Mouse (Mus musculus): ENCODE data around the gene Serp2.

DNA sequence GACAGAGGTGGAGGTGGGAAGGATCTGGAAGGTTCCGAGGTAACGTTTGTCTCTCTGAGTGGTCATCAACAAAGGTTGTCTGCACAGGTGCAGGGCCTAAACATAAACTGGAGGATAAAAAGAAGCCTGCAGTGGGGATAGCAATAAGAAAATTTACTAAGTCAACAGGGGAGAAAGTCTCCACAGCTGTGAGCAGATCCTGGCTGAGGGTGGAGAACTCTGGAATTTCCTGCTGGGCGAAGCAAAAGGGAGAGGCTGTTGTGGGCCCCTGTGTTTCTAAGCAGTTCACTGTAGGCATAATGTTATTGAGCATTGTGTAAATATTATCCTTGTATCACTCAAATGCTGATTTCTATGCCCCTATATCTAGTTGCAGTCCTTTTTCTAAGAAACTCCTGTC lies 43.7 kb upstream of the Serp2 start:
- no peak for TF ChIP-seq CTCF (IDR thresholded peaks at IDR 0.05)
- TF ChIP-seq EP300 (IDR thresholded peaks at IDR 0.05) = no peak
